Mouse (Mus musculus): Measurements from ENCODE around the gene Dhx58. TPM values are rescaled to one million over a fixed set of nuclear protein-coding genes. Genes with fewer than 3 reads are reported as not detected.

The Dhx58 gene
- polyA plus RNA-seq, 1 experiment from 2014 or later = 3.9 TPM

- Histone ChIP-seq H3K27me3 (ENCODE audit: insufficient read depth, low read length) (no peaks in the 10 kb centered on the region), H3K9me3 (ENCODE audit: low read length) (no peaks in the 10 kb centered on the region), H3K9ac (replicated peaks) (no peak overlapping the region), H3K4me1 (ENCODE audit: insufficient read depth) (peaks cover 30% of the 10 kb centered on the region), H3K27ac (ENCODE audit: low read depth) (no peak overlapping the region), H3K4me3 (ENCODE audit: low read depth, low read length) (peak overlapping the region; percentile 33; the same call in 1 of the 2 replicates), H3K36me3 (replicated peaks; ENCODE audit: insufficient read depth, low read length) (peaks cover 9% of the 10 kb centered on the region), H3K4me2 (ENCODE audit: low read depth, low read length) (peak overlapping the region; percentile 59; the same call in 1 of the 2 replicates)
- DNase-seq (no peak), ATAC-seq (no peak)
- WGBS (ENCODE audit: insufficient replicate concordance) = 73% methylated on average over 3 of the region's 3 CpGs
- no peak for TF ChIP-seq CTCF (IDR thresholded peaks at IDR 0.05; ENCODE audit: low read depth)
- no peak for TF ChIP-seq EP300 (IDR thresholded peaks at IDR 0.05; ENCODE audit: low read depth)
Measured at GRCm38 (mm10) chr11:100700710-100701109, 3.4 kb downstream of the Dhx58 start.

- Histone ChIP-seq H3K4me2 (ENCODE audit: low read depth, low read length) (no peak overlapping the region), H3K27me3 (ENCODE audit: insufficient read depth, low read length) (no peaks in the 10 kb centered on the region), H3K9ac (replicated peaks) (no peak overlapping the region), H3K4me3 (ENCODE audit: low read depth, low read length) (no peak overlapping the region), H3K9me3 (ENCODE audit: low read length) (no peaks in the 10 kb centered on the region), H3K36me3 (replicated peaks; ENCODE audit: insufficient read depth, low read length) (no peaks in the 10 kb centered on the region; the same call in none of the 2 replicates), H3K27ac (ENCODE audit: low read depth) (no peak overlapping the region), H3K4me1 (ENCODE audit: insufficient read depth) (peaks cover 15% of the 10 kb centered on the region)
- TF ChIP-seq EP300 (IDR thresholded peaks at IDR 0.05; ENCODE audit: low read depth) (no peak), CTCF (IDR thresholded peaks at IDR 0.05; ENCODE audit: low read depth) (no peak)
- DNase-seq (no peak), ATAC-seq (no peak)
- 78% methylated on average over 7 of the region's 7 CpGs for WGBS (ENCODE audit: insufficient replicate concordance)
Measured at GRCm38 (mm10) chr11:100697921-100698320, 6.2 kb downstream of the Dhx58 start.

- WGBS (ENCODE audit: insufficient replicate concordance) = 31% methylated on average over 5 of the region's 5 CpGs
- Histone ChIP-seq H3K4me3 (ENCODE audit: low read depth, low read length) (no peak overlapping the region), H3K9me3 (ENCODE audit: low read length) (no peaks in the 10 kb centered on the region), H3K9ac (replicated peaks) (no peak overlapping the region), H3K27me3 (ENCODE audit: insufficient read depth, low read length) (peaks cover 5% of the 10 kb centered on the region; the same call in 1 of the 2 replicates), H3K36me3 (replicated peaks; ENCODE audit: insufficient read depth, low read length) (no peaks in the 10 kb centered on the region; the same call in none of the 2 replicates), H3K4me1 (ENCODE audit: insufficient read depth) (peaks cover 8% of the 10 kb centered on the region), H3K4me2 (ENCODE audit: low read depth, low read length) (no peak overlapping the region), H3K27ac (ENCODE audit: low read depth) (no peak overlapping the region)
- peak; percentile 86 for DNase-seq
- ATAC-seq = peak; percentile 43; the same call in 1 of the 2 replicates
- TF ChIP-seq EP300 (IDR thresholded peaks at IDR 0.05; ENCODE audit: low read depth) (no peak), CTCF (IDR thresholded peaks at IDR 0.05; ENCODE audit: low read depth) (peak; percentile 96)
Measured at GRCm38 (mm10) chr11:100694926-100695325, 9.1 kb downstream of the Dhx58 start.

GRCm38 (mm10) chr11:100693154-100693553 lies 10.9 kb downstream of the Dhx58 start:
- TF ChIP-seq CTCF (IDR thresholded peaks at IDR 0.05; ENCODE audit: low read depth) (no peak), EP300 (IDR thresholded peaks at IDR 0.05; ENCODE audit: low read depth) (no peak)
- Histone ChIP-seq H3K9ac (replicated peaks) (no peak overlapping the region), H3K4me1 (ENCODE audit: insufficient read depth) (peaks cover 8% of the 10 kb centered on the region), H3K4me3 (ENCODE audit: low read depth, low read length) (no peak overlapping the region), H3K27me3 (ENCODE audit: insufficient read depth, low read length) (peaks cover 5% of the 10 kb centered on the region; the same call in 1 of the 2 replicates), H3K27ac (ENCODE audit: low read depth) (no peak overlapping the region), H3K9me3 (ENCODE audit: low read length) (no peaks in the 10 kb centered on the region), H3K4me2 (ENCODE audit: low read depth, low read length) (no peak overlapping the region), H3K36me3 (replicated peaks; ENCODE audit: insufficient read depth, low read length) (no peaks in the 10 kb centered on the region; the same call in none of the 2 replicates)
- ATAC-seq = no peak
- WGBS (ENCODE audit: insufficient replicate concordance) = 38% methylated on average over 5 of the region's 5 CpGs
- no peak for DNase-seq

GRCm38 (mm10) chr11:100692164-100692616 lies 11.9 kb downstream of the Dhx58 start, which contains the start of gene Zfp385c:
Gene Zfp385c (minus strand): TSS chr11:100692455.
- WGBS (ENCODE audit: insufficient replicate concordance) = 1% methylated on average over 23 of the region's 23 CpGs
- Histone ChIP-seq H3K4me3 (ENCODE audit: low read depth, low read length) (peak within 1 kb of the TSS; percentile 32), H3K27me3 (ENCODE audit: insufficient read depth, low read length) (peaks cover 5% of the 10 kb centered on the region; the same call in 1 of the 2 replicates), H3K9ac (replicated peaks) (no peak within 1 kb of the TSS), H3K27ac (ENCODE audit: low read depth) (no peak within 1 kb of the TSS), H3K4me2 (ENCODE audit: low read depth, low read length) (peak within 1 kb of the TSS; percentile 67), H3K4me1 (ENCODE audit: insufficient read depth) (peaks cover 8% of the 10 kb centered on the region), H3K9me3 (ENCODE audit: low read length) (no peaks in the 10 kb centered on the region), H3K36me3 (replicated peaks; ENCODE audit: insufficient read depth, low read length) (no peaks in the 10 kb centered on the region; the same call in 1 of the 2 replicates)
- no peak for ATAC-seq
- TF ChIP-seq CTCF (IDR thresholded peaks at IDR 0.05; ENCODE audit: low read depth) (no peak), EP300 (IDR thresholded peaks at IDR 0.05; ENCODE audit: low read depth) (no peak)
- DNase-seq = no peak

- H3K36me3 ChIP-seq (replicated peaks; ENCODE audit: insufficient read depth, low read length) = no peaks in the 10 kb centered on the region
- WGBS (ENCODE audit: insufficient replicate concordance) = 68% methylated on average over 7 of the region's 7 CpGs
- no peak overlapping the region for H3K9ac ChIP-seq (replicated peaks)
- H3K4me2 ChIP-seq (ENCODE audit: low read depth, low read length) = no peak overlapping the region
- H3K9me3 ChIP-seq (ENCODE audit: low read length) = no peaks in the 10 kb centered on the region
- no peak for ATAC-seq
- no peak for DNase-seq
- TF ChIP-seq CTCF (IDR thresholded peaks at IDR 0.05; ENCODE audit: low read depth) (no peak), EP300 (IDR thresholded peaks at IDR 0.05; ENCODE audit: low read depth) (no peak)
- H3K4me1 ChIP-seq (ENCODE audit: insufficient read depth) = peaks cover 8% of the 10 kb centered on the region
- no peak overlapping the region for H3K27ac ChIP-seq (ENCODE audit: low read depth)
- no peak overlapping the region for H3K4me3 ChIP-seq (ENCODE audit: low read depth, low read length)
- peaks cover 5% of the 10 kb centered on the region; the same call in 1 of the 2 replicates for H3K27me3 ChIP-seq (ENCODE audit: insufficient read depth, low read length)
Measured at GRCm38 (mm10) chr11:100690389-100690788, 13.7 kb downstream of the Dhx58 start.

All from liver, postnatal 0 days (tissue).